Mouse (Mus musculus) layer of hippocampus, adult 11-12 months (tissue): ENCODE data around the gene Rpl27a.
A peak's percentile ranks its signal among the peaks of the same experiment; 100 is the strongest.

Experiments used
- DNase-seq: peaks from one replicate; pipeline ENCODE4 v3.0.0; 2022; ENCODE audit warnings: low spot score

Rpl27a gene

GRCm38 (mm10) chr7:109518838-109519696, at the start of gene Rpl27a:
TSS of gene Rpl27a (plus strand) at chr7:109519147.
- DNase-seq: peak; percentile 99

GRCm38 (mm10) chr7:109470700-109471099, 48.2 kb upstream of the Rpl27a start:
- no peak for DNase-seq

GRCm38 (mm10) chr7:109477926-109478325, 41.0 kb upstream of the Rpl27a start:
- DNase-seq: no peak

DNA sequence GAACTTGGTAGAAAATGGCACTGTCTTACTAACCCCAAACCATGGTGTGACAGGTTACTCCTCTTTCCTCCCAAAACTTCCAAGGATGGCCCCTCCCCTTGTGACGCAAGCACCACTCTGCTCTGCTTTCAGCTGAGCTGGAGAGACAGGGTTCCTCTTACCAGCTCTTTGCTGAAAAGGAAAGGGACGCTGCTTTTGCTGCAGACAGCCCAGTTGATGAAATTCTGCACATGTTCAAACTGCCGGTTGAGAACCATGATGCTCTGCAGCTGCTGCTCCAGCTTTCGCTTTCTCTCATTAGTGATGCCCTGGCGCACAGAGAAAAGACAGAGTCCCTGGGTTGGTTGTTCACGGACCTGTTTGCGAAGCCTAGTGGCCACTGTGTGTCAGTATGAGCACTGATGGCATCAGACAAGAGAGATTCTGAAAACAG, 38.2 kb upstream of the Rpl27a start:
- no peak for DNase-seq

DNA sequence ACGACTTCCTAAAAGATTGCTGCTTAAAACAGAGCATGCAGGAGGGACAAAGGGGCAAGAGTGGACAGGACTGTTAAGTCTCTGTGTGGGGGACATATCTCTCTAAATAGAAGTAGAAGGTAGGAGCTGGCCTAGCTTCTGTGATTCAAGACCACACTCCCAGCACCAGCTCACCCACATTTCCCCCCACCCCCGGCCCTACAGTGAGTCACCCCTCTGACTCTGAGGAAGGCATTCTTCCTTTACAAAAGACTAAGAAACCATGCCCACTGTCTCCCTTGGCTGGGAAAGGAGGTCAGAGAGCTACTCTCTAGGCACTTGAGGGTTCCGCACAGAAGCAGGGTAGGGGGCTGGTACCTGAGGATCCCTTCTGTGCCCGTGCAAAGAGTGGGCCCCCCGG, 34.7 kb upstream of the Rpl27a start:
- no peak for DNase-seq

DNA sequence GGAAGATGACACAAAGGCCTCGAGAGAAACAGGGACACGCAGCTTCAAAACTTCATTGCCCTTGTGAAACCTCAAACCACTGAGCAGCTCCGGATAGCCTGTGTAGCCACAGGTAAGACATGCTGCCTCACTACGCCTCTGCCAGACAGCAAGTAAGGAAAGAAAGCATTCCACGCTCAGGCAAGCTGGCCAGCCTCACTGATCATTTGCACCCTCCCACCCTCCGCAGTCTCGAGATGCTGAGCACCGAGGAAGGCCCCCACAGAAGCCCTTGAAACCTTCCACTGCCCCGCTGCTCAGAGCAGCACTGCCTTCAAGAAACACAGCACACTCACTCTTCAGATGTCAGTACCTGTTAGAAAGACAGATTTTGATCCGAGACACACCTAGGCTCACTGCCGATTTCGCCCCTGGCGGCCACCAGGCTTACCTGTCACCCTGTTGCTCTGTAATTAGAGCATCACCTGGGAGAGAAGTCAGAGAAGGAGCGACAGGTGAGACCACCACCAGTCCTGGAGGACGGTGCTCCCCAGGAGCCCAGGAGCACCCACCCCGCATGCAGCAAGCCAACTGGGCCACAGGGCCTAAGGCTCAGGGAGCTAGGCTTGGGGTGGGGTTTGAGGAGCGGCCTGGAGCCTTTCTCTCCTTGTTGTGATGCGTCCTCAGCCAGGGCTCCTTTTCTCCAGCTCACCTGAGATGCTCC, 26.2 kb upstream of the Rpl27a start:
- no peak for DNase-seq

- peak; percentile 45 for DNase-seq
Observed at GRCm38 (mm10) chr7:109493319-109494316, 25.3 kb upstream of the Rpl27a start.

GRCm38 (mm10) chr7:109497507-109497906, 21.4 kb upstream of the Rpl27a start:
- DNase-seq: no peak

GRCm38 (mm10) chr7:109507119-109507518, 11.8 kb upstream of the Rpl27a start:
- no peak for DNase-seq

GRCm38 (mm10) chr7:109507572-109507971, 11.4 kb upstream of the Rpl27a start:
- no peak for DNase-seq

GRCm38 (mm10) chr7:109508034-109508433, 10.9 kb upstream of the Rpl27a start, which contains the start of gene Trim66:
TSS of gene Trim66 (minus strand) at chr7:109508134.
- no peak for DNase-seq

DNA sequence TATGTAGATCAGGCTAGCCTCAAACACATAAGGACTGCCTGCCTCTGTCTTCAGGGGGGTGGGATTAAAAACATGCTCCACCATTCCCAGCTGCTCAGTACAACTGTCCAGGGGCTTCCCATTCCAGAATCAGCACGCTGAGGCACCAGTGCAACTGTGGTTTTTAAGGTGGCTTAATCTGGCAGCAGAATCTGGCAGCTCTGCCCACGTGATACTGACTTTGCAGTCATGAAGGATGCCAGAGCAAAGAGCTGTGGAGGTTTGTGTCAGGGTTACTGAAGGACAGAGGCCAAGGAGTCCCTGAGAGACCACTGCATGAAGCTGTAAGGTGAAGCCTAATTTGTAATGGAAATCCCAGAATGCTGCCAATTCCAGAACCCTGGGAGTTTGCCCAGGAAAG, 8.1 kb upstream of the Rpl27a start:
- DNase-seq: no peak

- no peak for DNase-seq
Observed at GRCm38 (mm10) chr7:109511838-109512237, 7.1 kb upstream of the Rpl27a start.

GRCm38 (mm10) chr7:109516500-109516899, 2.4 kb upstream of the Rpl27a start:
- no peak for DNase-seq

- DNase-seq: peak; percentile 41
Observed at GRCm38 (mm10) chr7:109518036-109518681, 788 bp upstream of the Rpl27a start.

DNA sequence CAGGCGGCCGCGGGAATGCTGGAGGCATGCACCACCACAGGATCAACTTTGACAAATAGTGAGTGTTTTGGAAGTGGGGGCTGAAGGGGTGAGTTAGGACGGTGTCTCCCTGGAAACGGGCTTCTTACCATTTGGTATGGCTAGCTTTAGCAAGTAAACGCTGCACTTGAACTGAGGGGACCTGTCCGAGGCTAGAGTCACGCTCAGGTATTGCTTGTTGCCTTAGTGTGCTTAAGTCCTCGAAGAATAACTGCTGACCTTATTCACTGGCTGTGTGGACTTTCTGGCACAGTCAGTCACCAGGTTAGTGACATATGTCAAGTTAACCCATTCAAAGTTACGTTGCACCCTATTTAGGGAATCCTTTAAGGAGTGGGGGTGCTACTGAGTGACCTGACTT, 989 bp downstream of the Rpl27a start:
- DNase-seq: no peak

DNA sequence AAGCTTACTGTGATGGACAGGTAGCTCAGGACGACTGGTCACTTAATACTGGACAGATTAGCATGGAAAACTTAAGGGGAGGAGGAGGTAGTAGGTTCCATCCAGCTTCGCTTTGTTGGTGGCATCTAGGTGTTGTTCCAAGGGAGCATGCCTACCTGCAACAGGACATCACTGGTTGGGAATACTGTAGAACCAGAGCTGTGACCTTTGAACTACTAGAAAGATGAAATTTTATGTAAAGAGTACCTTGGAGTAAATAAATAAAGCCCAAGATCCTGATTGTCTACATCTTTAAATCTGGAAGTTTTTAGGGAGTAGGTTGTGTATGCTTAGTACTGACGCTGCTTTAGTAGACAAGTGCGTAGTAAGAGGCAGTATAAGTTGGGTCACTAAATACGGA, 3.1 kb downstream of the Rpl27a start:
- DNase-seq: no peak

DNA sequence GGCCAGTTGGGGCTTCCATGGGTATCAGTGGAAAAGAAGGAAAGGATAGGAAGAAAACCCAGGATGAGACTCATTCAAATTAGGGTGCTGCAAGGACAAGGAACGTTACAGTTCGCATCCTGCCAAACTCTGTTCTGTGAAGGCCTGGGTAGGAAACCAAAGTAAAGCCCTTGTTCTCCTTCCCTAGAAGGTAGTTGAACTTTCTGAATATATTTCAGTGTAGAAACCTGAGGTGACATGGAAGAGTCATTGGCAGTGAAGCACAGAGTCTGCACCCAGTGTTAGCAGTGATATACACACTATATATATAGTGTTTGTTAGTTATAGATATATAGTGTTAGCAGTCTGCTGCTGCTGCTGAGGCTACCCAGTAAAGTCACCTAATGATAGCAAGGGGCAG, 4.4 kb downstream of the Rpl27a start:
- DNase-seq: no peak

DNA sequence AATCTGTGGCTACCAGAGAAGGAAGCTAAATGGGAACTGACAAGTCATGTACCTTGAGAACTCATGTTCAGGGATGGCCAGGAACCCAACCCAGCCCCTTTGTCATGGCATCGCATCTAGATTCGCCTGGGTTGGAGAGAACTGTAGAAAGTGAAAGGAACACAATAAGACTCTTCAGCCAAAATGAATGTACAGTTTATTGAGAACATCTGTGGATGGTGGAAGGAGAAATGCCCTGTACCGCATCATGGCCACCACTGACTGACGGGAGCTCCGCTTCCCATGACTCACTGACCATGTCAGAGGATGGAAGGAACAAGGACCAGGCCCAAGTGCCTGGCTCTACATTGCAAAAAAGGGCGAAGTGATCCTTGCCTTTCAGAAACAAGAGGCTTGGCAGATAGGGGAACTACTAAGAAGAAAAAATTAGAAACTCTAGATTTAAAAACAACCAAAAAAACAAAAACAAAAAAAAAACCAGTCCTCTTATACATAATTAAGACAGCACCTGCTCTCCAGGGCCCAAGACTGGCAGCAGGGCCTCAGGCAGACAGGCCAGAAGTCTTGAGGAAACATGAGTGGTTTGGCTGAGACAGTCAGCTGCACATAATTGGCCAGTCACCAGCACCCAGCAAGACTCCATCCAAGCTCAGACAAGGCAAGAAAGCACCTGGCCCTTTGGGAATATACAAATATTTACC, 4.9 kb downstream of the Rpl27a start:
- no peak for DNase-seq

GRCm38 (mm10) chr7:109524442-109524744, 5.4 kb downstream of the Rpl27a start:
- no peak for DNase-seq

DNA sequence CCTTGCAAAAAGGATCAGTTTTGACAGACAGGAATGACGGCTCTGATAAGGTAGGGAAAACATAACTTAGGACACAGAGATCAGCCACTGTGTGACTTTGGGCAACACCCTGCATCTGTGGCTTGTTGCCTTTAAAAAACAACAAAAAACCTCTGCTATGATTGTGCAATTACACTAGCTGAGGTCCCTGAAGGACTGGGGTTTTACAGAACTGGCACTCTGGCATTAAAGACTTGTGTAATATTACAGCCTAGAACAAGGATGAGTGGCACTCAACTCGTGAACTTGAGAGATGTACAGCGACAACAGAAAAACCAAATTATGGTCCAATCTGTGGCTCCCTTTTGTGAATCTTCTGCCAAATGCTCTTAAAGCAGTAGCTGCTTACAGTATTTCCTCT, 5.8 kb downstream of the Rpl27a start:
- no peak for DNase-seq
